Mouse (Mus musculus) small intestine, adult 2 months (tissue): ENCODE results near the gene Csnk2b.

Experiments used
- CTCF ChIP-seq: fragments of 200-500 bp; IDR thresholded peaks from 2 replicates; pipeline ENCODE4 v1.5.1; 2012; ENCODE audit warnings: low read depth, mild to moderate bottlenecking, control low read depth, inconsistent platforms, low read length, moderate library complexity, mixed read lengths; ENCODE audit not compliant: insufficient replicate concordance, insufficient read length; ENCODE audit errors: extremely low read depth
- POLR2A ChIP-seq: fragments of 200-500 bp; IDR thresholded peaks from 2 replicates; pipeline ENCODE4 v1.6.1; 2012; ENCODE audit warnings: low read depth, mild to moderate bottlenecking, control low read depth, inconsistent platforms, low read length, moderate library complexity

DNA sequence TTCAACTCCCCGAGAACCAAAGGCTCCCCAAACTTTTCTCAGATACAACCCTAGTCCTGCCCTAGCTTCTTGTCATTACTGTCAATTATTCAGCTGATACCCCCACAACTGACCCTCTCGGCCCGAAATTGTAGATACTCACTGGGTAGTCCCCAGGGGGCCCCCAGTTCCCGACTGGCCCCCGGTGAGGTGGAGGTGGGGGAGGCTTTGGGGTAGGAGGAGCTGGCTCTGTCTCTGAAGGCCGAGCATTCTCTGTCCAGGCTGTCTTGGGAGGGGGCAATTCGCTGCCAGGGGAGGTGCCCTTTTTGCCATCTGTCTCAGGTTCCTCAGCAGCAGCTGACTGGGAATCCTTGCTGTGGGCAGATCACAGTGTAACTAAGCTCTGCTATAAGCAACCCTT is 37.8 kb upstream of the Csnk2b start:
- TF ChIP-seq POLR2A (no peak), CTCF (no peak)
